Mouse (Mus musculus) induced T-regulatory cell, adult 2 months (primary cell): ENCODE measurements around the gene Pde10a.

Experiments used
- DNase-seq: peaks from one replicate; pipeline ENCODE4 v3.0.0-alpha.2; 2012; ENCODE audit warnings: low read depth

Pde10a gene

GRCm38 (mm10) chr17:8757576-8757975, 232.4 kb downstream of the Pde10a start:
- no peak for DNase-seq

GRCm38 (mm10) chr17:8763248-8763647, 238.1 kb downstream of the Pde10a start:
- DNase-seq, result no peak

GRCm38 (mm10) chr17:8765987-8766576, 240.9 kb downstream of the Pde10a start:
- DNase-seq, result no peak

- DNase-seq, result no peak
Observed at GRCm38 (mm10) chr17:8769155-8769554, 244.0 kb downstream of the Pde10a start.

- DNase-seq, result no peak
Observed at GRCm38 (mm10) chr17:8773391-8773790, 248.2 kb downstream of the Pde10a start.

GRCm38 (mm10) chr17:8774301-8774700, 249.1 kb downstream of the Pde10a start:
- no peak for DNase-seq

- DNase-seq, result no peak
Observed at GRCm38 (mm10) chr17:8775571-8776161, 250.5 kb downstream of the Pde10a start.

- DNase-seq, result no peak
Observed at GRCm38 (mm10) chr17:8777710-8778109, 252.5 kb downstream of the Pde10a start.

GRCm38 (mm10) chr17:8778839-8779238, 253.7 kb downstream of the Pde10a start:
- DNase-seq, result no peak

- DNase-seq, result no peak
Observed at GRCm38 (mm10) chr17:8780484-8780883, 255.3 kb downstream of the Pde10a start.

- DNase-seq, result no peak
Observed at GRCm38 (mm10) chr17:8781040-8781439, 255.9 kb downstream of the Pde10a start.

- DNase-seq, result no peak
Observed at GRCm38 (mm10) chr17:8781576-8781975, 256.4 kb downstream of the Pde10a start.

GRCm38 (mm10) chr17:8785908-8786307, 260.7 kb downstream of the Pde10a start:
- no peak for DNase-seq

GRCm38 (mm10) chr17:8786484-8786883, 261.3 kb downstream of the Pde10a start:
- DNase-seq, result no peak

GRCm38 (mm10) chr17:8787762-8788161, 262.6 kb downstream of the Pde10a start:
- no peak for DNase-seq

GRCm38 (mm10) chr17:8791561-8791960, 266.4 kb downstream of the Pde10a start:
- DNase-seq, result no peak

GRCm38 (mm10) chr17:8792611-8793010, 267.4 kb downstream of the Pde10a start:
- DNase-seq, result no peak

GRCm38 (mm10) chr17:8797624-8798023, 272.5 kb downstream of the Pde10a start:
- no peak for DNase-seq

GRCm38 (mm10) chr17:8798531-8799295, 273.5 kb downstream of the Pde10a start:
- DNase-seq, result no peak

- DNase-seq, result no peak
Observed at GRCm38 (mm10) chr17:8799296-8799731, 274.1 kb downstream of the Pde10a start.

GRCm38 (mm10) chr17:8799914-8800420, 274.8 kb downstream of the Pde10a start:
- no peak for DNase-seq

GRCm38 (mm10) chr17:8800478-8801082, 275.4 kb downstream of the Pde10a start:
- no peak for DNase-seq
